Mouse (Mus musculus): ENCODE results near the gene Naif1. TPM values are rescaled to one million over a fixed set of nuclear protein-coding genes. Genes with fewer than 3 reads are reported as not detected.

Naif1 gene
- polyA plus RNA-seq, 1 experiment from 2014 or later = 6.8 TPM

- H3K4me2 ChIP-seq (ENCODE audit: low read depth, low read length) = no peak overlapping the region
- 46% methylated on average over 5 of the region's 5 CpGs for WGBS
- no peaks in the 10 kb centered on the region for H3K36me3 ChIP-seq (ENCODE audit: control insufficient read depth, insufficient read depth, low read length)
- 0 out of 2 replicates have a peak, but pooled peaks have one; percentile 16 for ATAC-seq (ENCODE audit: low read depth)
- no peaks in the 10 kb centered on the region for H3K27me3 ChIP-seq (ENCODE audit: control insufficient read depth, insufficient read depth, low read depth, low read length)
- H3K4me3 ChIP-seq (ENCODE audit: low read length) = no peak overlapping the region
- H3K4me1 ChIP-seq (replicated peaks; ENCODE audit: control insufficient read depth, insufficient read depth, low read length) = peaks cover 8% of the 10 kb centered on the region; the same call in 1 of the 2 replicates
- H3K27ac ChIP-seq (ENCODE audit: low read length) = no peak overlapping the region
- 0 out of 2 replicates have a peak overlapping the region, but pooled peaks have one; percentile 25 for H3K9ac ChIP-seq (ENCODE audit: low read length)
- peaks cover 4% of the 10 kb centered on the region; the same call in 1 of the 2 replicates for H3K9me3 ChIP-seq (ENCODE audit: control insufficient read depth, low read length)
Measured at GRCm38 (mm10) chr2:32501754-32502324, 51.6 kb downstream of the Naif1 start.

- ATAC-seq (ENCODE audit: low read depth) = no peak
- H3K9ac ChIP-seq (ENCODE audit: low read length) = no peak overlapping the region
- 72% methylated on average over 12 of the region's 12 CpGs for WGBS
- H3K4me1 ChIP-seq (replicated peaks; ENCODE audit: control insufficient read depth, insufficient read depth, low read length) = peaks cover 14% of the 10 kb centered on the region
- no peaks in the 10 kb centered on the region for H3K36me3 ChIP-seq (ENCODE audit: control insufficient read depth, insufficient read depth, low read length)
- H3K27ac ChIP-seq (ENCODE audit: low read length) = peak overlapping the region; percentile 59
- H3K9me3 ChIP-seq (ENCODE audit: control insufficient read depth, low read length) = peaks cover 4% of the 10 kb centered on the region; the same call in 1 of the 2 replicates
- no peak overlapping the region for H3K4me3 ChIP-seq (ENCODE audit: low read length)
- H3K4me2 ChIP-seq (ENCODE audit: low read depth, low read length) = no peak overlapping the region
- no peaks in the 10 kb centered on the region for H3K27me3 ChIP-seq (ENCODE audit: control insufficient read depth, insufficient read depth, low read depth, low read length)
Measured at GRCm38 (mm10) chr2:32502843-32503242, 52.6 kb downstream of the Naif1 start.

- Histone ChIP-seq H3K27me3 (ENCODE audit: control insufficient read depth, insufficient read depth, low read depth, low read length) (no peaks in the 10 kb centered on the region), H3K4me2 (ENCODE audit: low read depth, low read length) (no peak overlapping the region), H3K4me1 (replicated peaks; ENCODE audit: control insufficient read depth, insufficient read depth, low read length) (peaks cover 17% of the 10 kb centered on the region), H3K9me3 (ENCODE audit: control insufficient read depth, low read length) (peaks cover 3% of the 10 kb centered on the region; the same call in 1 of the 2 replicates), H3K36me3 (ENCODE audit: control insufficient read depth, insufficient read depth, low read length) (no peaks in the 10 kb centered on the region), H3K4me3 (ENCODE audit: low read length) (no peak overlapping the region), H3K27ac (ENCODE audit: low read length) (peak overlapping the region; percentile 59), H3K9ac (ENCODE audit: low read length) (no peak overlapping the region)
- no peak for ATAC-seq (ENCODE audit: low read depth)
- WGBS = 26% methylated on average over 3 of the region's 3 CpGs
Measured at GRCm38 (mm10) chr2:32503588-32503987, 53.3 kb downstream of the Naif1 start.

- 98% methylated on average over 2 of the region's 2 CpGs for WGBS
- no peak overlapping the region for H3K4me3 ChIP-seq (ENCODE audit: low read length)
- no peak overlapping the region for H3K9ac ChIP-seq (ENCODE audit: low read length)
- no peak for ATAC-seq (ENCODE audit: low read depth)
- no peak overlapping the region for H3K4me2 ChIP-seq (ENCODE audit: low read depth, low read length)
- no peaks in the 10 kb centered on the region for H3K9me3 ChIP-seq (ENCODE audit: control insufficient read depth, low read length)
- no peaks in the 10 kb centered on the region for H3K36me3 ChIP-seq (ENCODE audit: control insufficient read depth, insufficient read depth, low read length)
- H3K27ac ChIP-seq (ENCODE audit: low read length) = no peak overlapping the region
- no peaks in the 10 kb centered on the region for H3K27me3 ChIP-seq (ENCODE audit: control insufficient read depth, insufficient read depth, low read depth, low read length)
- peaks cover 28% of the 10 kb centered on the region for H3K4me1 ChIP-seq (replicated peaks; ENCODE audit: control insufficient read depth, insufficient read depth, low read length)
Measured at GRCm38 (mm10) chr2:32505536-32505935, 55.3 kb downstream of the Naif1 start.

Other genes starting within 250 kb of the Naif1 start
- 23.0 and 24.1 TPM in 2 replicates for gene Pomt1, start 213.9 kb upstream of the Naif1 start, polyA plus RNA-seq (2015; fragmentation: Nextera tagmentation; extraction: Ambion mirVana)
- 60.8 and 63.8 TPM in 2 replicates for gene Uck1, start 190.3 kb upstream of the Naif1 start, polyA plus RNA-seq (2015; fragmentation: Nextera tagmentation; extraction: Ambion mirVana)
- gene Golga2, start 163.1 kb upstream of the Naif1 start, polyA plus RNA-seq (2015; fragmentation: Nextera tagmentation; extraction: Ambion mirVana) = 25.8 and 27.9 TPM in 2 replicates
- gene Swi5, start 162.4 kb upstream of the Naif1 start, polyA plus RNA-seq (2015; fragmentation: Nextera tagmentation; extraction: Ambion mirVana) = 396 and 415 TPM in 2 replicates
- 46.1 and 50.7 TPM in 2 replicates for gene Ciz1, start 98.1 kb upstream of the Naif1 start, polyA plus RNA-seq (2015; fragmentation: Nextera tagmentation; extraction: Ambion mirVana)
- 5.7 and 5.9 TPM in 2 replicates for gene Dnm1, start 97.1 kb upstream of the Naif1 start, polyA plus RNA-seq (2015; fragmentation: Nextera tagmentation; extraction: Ambion mirVana)
- 34.0 and 36.4 TPM in 2 replicates for gene 1110008P14Rik, start 68.5 kb upstream of the Naif1 start, polyA plus RNA-seq (2015; fragmentation: Nextera tagmentation; extraction: Ambion mirVana)
- gene Lcn2, start 62.2 kb upstream of the Naif1 start, polyA plus RNA-seq (2015; fragmentation: Nextera tagmentation; extraction: Ambion mirVana) = 1.8 and 5.6 TPM in 2 replicates
- 20.6 and 23.9 TPM in 2 replicates for gene Ptges2, start 54.6 kb upstream of the Naif1 start, polyA plus RNA-seq (2015; fragmentation: Nextera tagmentation; extraction: Ambion mirVana)
- gene Slc25a25, start 988 bp downstream of the Naif1 start, polyA plus RNA-seq (2015; fragmentation: Nextera tagmentation; extraction: Ambion mirVana) = 16.0 and 17.5 TPM in 2 replicates
- gene Fam102a, start 84.9 kb downstream of the Naif1 start, polyA plus RNA-seq (2015; fragmentation: Nextera tagmentation; extraction: Ambion mirVana) = 11.9 and 12.7 TPM in 2 replicates
- gene Dpm2, start 120.4 kb downstream of the Naif1 start, polyA plus RNA-seq (2015; fragmentation: Nextera tagmentation; extraction: Ambion mirVana) = 106 and 109 TPM in 2 replicates
- 0.15 and 0.34 TPM in 2 replicates for gene Pip5kl1, start 124.3 kb downstream of the Naif1 start, polyA plus RNA-seq (2015; fragmentation: Nextera tagmentation; extraction: Ambion mirVana)
- gene 9430097D07Rik, start 125.2 kb downstream of the Naif1 start, polyA plus RNA-seq (2015; fragmentation: Nextera tagmentation; extraction: Ambion mirVana) = not detected in 2 replicates
- 26.0 and 28.1 TPM in 2 replicates for gene St6galnac4, start 136.6 kb downstream of the Naif1 start, polyA plus RNA-seq (2015; fragmentation: Nextera tagmentation; extraction: Ambion mirVana)
- 25.4 and 26.3 TPM in 2 replicates for gene St6galnac6, start 149.3 kb downstream of the Naif1 start, polyA plus RNA-seq (2015; fragmentation: Nextera tagmentation; extraction: Ambion mirVana)
- 67.2 and 76.7 TPM in 2 replicates for gene Ak1, start 171.3 kb downstream of the Naif1 start, polyA plus RNA-seq (2015; fragmentation: Nextera tagmentation; extraction: Ambion mirVana)
- gene Eng, start 196.1 kb downstream of the Naif1 start, polyA plus RNA-seq (2015; fragmentation: Nextera tagmentation; extraction: Ambion mirVana) = 108 and 120 TPM in 2 replicates

All from lung, embryonic 16.5 days (tissue).